Mouse (Mus musculus) c-Kit-positive CD71-positive TER-119-positive erythroid progenitor cells, embryonic 14.5 days (primary cell): Measurements from ENCODE around the gene Helz.

Experiments used
- DNase-seq: peaks from one replicate; pipeline ENCODE4 v3.0.0-alpha.2; 2013; ENCODE audit warnings: low spot score

The Helz gene

DNA sequence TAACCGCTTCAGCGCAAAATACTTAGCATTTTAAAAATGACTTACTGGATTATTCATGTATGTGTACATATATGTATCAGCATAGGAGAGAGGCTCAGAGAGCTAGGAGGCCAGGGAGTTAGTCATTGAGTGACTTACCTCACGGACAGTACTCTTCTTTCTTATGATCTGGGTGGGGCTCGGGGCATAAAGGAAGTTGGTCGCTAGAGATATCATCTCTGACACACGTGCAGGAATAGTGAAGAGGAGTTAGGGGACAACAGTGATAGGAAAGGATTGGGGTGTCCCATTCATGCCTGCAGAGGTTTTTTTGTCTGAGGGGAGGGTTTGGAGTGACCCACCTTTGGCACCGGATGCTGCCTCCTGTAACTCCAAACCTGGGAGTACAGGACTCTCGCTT, 176.9 kb downstream of the Helz start:
- no peak for DNase-seq

GRCm38 (mm10) chr11:107728073-107728863, 180.5 kb downstream of the Helz start:
- no peak for DNase-seq

DNA sequence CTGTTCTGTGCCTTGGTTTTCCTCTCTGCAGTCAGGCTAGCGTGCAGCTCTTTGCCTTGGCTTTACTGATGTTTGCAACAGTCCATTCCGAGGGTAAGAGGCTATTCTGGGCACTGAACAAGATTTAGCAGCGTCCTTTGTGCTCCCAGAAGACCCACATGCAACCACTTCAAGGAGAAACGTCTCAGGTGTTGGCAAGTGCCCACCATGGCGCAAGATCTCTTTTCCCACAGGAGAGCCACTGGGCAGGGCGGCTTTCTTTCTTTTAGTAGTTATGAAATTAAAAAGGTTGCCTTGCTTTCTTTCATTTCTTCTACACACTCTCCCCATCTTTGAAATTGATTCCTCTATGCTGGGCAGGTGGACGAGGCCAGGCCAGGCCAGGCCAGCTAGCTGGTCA, 181.4 kb downstream of the Helz start:
- no peak for DNase-seq

GRCm38 (mm10) chr11:107730940-107731339, 183.2 kb downstream of the Helz start:
- no peak for DNase-seq

GRCm38 (mm10) chr11:107731498-107731897, 183.8 kb downstream of the Helz start:
- no peak for DNase-seq

DNA sequence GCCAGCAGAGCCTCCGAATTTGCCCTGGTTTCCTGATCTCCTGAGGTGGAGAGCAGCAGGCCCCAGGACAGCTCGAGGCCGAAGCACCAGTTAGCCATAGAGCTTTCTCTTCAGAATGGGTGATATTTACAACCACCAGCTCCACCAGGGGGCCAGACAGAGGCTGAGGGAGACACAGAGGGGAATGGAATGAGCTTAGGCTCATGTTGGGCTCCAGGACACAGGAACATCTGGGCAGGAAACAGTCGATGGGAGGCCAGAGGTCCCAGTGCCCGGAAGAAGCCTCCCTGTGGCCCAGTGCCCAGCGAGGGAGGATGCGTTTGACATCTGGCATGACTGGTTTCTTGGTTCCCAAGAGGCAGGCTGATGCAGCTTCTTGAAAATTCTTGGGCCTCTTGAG, 186.4 kb downstream of the Helz start:
- no peak for DNase-seq

DNA sequence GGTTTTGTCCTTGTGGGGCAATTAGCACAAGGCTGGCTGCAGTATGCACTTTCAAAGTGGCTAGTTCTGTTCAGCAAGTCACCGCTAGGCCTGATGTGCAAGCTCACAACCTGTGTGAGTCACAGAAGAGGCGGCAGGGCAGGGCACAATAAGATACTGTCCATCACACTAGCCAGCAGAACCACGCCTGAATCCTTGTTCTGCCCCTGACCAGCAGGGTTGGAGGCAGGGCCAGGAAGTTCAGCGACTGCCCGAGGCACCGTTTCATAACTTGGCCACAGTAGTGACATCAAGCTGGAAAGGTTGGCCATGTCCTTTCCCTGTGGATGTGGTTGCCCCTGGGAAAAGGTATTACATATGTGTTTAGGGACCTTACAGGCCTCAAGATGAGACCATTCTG, 190.2 kb downstream of the Helz start:
- DNase-seq: no peak

DNA sequence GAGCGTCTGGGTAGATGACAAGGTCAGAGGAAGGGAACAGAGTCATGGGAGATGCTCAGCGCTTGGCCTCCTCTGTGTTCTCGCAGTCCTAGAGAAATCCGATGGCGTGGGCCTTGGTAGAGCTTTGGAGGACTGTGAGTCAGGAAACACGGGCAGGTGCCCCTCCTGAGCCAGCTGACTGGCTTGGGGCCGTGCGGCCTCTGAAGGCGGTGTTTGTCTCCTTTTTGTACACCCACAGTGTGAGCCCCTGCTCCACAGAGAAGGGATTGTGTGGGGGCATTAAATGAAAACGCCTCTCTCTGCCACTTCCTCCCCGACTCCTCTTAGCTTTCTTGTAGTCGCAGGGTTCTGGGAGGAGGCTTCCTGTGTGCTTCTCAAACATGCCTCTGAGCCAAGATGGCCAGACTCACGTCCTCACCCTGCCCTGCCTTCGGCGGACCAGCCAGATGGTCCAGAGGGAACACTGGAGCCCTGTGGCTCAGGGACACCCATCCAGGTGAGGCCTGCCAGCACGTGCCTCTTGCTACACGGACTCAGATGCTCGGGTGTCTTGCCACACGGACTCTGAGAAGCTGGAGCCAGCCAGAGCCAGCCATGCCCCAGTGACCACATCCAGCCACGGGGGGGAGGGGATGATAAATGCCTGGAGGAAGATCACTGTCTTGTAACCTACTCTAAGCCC, 190.8 kb downstream of the Helz start:
- DNase-seq: no peak

- DNase-seq: no peak
Measured at GRCm38 (mm10) chr11:107743100-107743499, 195.4 kb downstream of the Helz start.
